Mouse (Mus musculus) liver, adult 2 months (tissue): ENCODE measurements around the gene Notch4.

Source experiments
- CTCF ChIP-seq: fragments of 200-500 bp; IDR thresholded peaks from 2 replicates; pipeline ENCODE4 v1.5.1; 2011; ENCODE audit warnings: low read depth, low read length, control low read depth
- POLR2A ChIP-seq: fragments of 200-500 bp; IDR thresholded peaks from 2 replicates; pipeline ENCODE4 v1.6.1; 2011; ENCODE audit warnings: low read length, control low read depth; ENCODE audit not compliant: insufficient read depth; ENCODE audit errors: extremely low read depth

GRCm38 (mm10) chr17:34564003-34564421 is at the start of gene Notch4:
- TF ChIP-seq POLR2A (no peak), CTCF (no peak)
